In the genomic region with DNA sequence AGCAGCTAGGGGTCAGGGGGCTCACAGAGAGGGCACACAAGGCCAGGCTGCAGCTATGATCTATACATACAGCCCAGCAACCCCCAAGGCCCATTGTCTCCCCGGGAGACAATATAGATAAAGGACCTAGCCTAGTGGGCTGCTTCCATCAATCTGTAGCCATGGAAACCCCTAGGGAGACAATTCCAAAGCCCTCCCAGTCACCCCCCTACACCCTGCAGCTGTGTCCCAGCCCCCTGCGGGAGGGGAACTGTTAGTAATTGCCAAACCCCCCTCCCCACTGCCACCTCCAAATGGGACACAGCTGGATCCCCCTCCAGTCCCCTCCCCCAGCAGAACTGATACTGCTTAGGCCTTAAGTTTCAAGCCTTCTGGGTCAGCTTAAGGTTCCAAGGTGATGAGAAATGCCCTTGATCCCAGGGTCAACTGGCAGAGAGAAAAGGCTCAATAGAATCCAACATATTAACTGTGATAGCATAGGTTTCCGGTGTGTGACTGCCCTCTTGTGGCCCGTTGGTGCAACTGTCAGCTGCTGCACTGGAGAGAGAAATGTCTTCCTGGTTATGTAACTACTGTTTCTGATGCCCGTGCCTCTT, we compare ENCODE assay signal across 7 mouse cellular contexts. TPM values are rescaled to one million over a fixed set of nuclear protein-coding genes. Genes with fewer than 3 reads are reported as not detected.
A peak's percentile ranks its signal among the peaks of the same experiment; 100 is the strongest.
DNase-seq lines count a peak whose midpoint lies in the region; ATAC-seq lines count a peak whose summit lies in the region.

No protein-coding gene starts in this region.

- no peaks in the 10 kb centered on the region for H3K36me3 ChIP-seq in hindbrain, embryonic 16.5 days (ENCODE audit: control insufficient read depth, insufficient read depth, low read length)

- peak; percentile 65 for ATAC-seq in hindbrain, embryonic 16.5 days

- H3K4me3 ChIP-seq in hindbrain, embryonic 16.5 days (ENCODE audit: low read length) = no peak overlapping the region

- H3K4me1 ChIP-seq in hindbrain, embryonic 16.5 days (ENCODE audit: control insufficient read depth, insufficient read depth, low read depth, low read length) = peaks cover 8% of the 10 kb centered on the region

- no peak overlapping the region for H3K4me2 ChIP-seq in hindbrain, embryonic 16.5 days (ENCODE audit: low read length)

- H3K9me3 ChIP-seq in hindbrain, embryonic 16.5 days (ENCODE audit: control insufficient read depth, low read length) = no peaks in the 10 kb centered on the region

- H3K27me3 ChIP-seq in hindbrain, embryonic 16.5 days (replicated peaks; ENCODE audit: control insufficient read depth, insufficient read depth, low read length) = no peaks in the 10 kb centered on the region

- no peak overlapping the region for H3K27ac ChIP-seq in hindbrain, embryonic 16.5 days (ENCODE audit: low read depth, low read length)

- DNase-seq in ZHBTc4 (ENCODE audit: low read depth, low spot score) = peak; percentile 87
- peak; percentile 85 to 87 for DNase-seq in cerebellum, postnatal 10 days
- peak; percentile 52 to 77 for DNase-seq in frontal cortex, postnatal 25 days (ENCODE audit: low spot score in 2 of 2)
- peak; percentile 70 for DNase-seq in left cerebral cortex, adult 11 months (ENCODE audit: low spot score)
- DNase-seq in lung, postnatal 36 days = peak; percentile 87
- DNase-seq in right cerebral cortex, adult 2 months (ENCODE audit: low spot score in 2 of 2) = peak; percentile 76 to 84

- peak overlapping the region; percentile 37; the same call in 1 of the 2 replicates for H3K9ac ChIP-seq in hindbrain, embryonic 16.5 days (ENCODE audit: low read depth, low read length)

- 0% methylated on average over 5 of the region's 5 CpGs for WGBS in hindbrain, embryonic 16.5 days

RNA-seq across cellular contexts. Expression of a gene that starts 12.3 kb away (rescaled TPM):
- 3.4 TPM in 2 replicates for polyA plus RNA-seq in hindbrain, embryonic 16.5 days (2015; fragmentation: Nextera tagmentation; extraction: Ambion mirVana)

RNA-seq across cellular contexts. Expression of a gene that starts 16.6 kb away (rescaled TPM):
- 214 and 226 TPM in 2 replicates for polyA plus RNA-seq in hindbrain, embryonic 16.5 days (2015; fragmentation: Nextera tagmentation; extraction: Ambion mirVana)

RNA-seq across cellular contexts. Expression of a gene that starts 46.3 kb away (rescaled TPM):
- 6.2 and 7.9 TPM in 2 replicates for polyA plus RNA-seq in hindbrain, embryonic 16.5 days (2015; fragmentation: Nextera tagmentation; extraction: Ambion mirVana)
